Mouse (Mus musculus): ENCODE results near the gene Nutf2-ps1.

GRCm38 (mm10) chr19:53578597-53579252 is 10.1 kb downstream of the Nutf2-ps1 start:
- TF ChIP-seq CTCF (IDR thresholded peaks at IDR 0.05; ENCODE audit: low read depth) (peak; percentile 94), EP300 (optimal IDR thresholded peaks at IDR 0.05) (no peak)
